Mouse (Mus musculus) fibroblast of lung, adult 2 months (primary cell): ENCODE data around the gene Pigb.

Experiments used
- DNase-seq: peaks from one replicate; pipeline ENCODE4 v3.0.0-alpha.2; 2011; ENCODE audit warnings: low read depth

Gene Pigb

DNA sequence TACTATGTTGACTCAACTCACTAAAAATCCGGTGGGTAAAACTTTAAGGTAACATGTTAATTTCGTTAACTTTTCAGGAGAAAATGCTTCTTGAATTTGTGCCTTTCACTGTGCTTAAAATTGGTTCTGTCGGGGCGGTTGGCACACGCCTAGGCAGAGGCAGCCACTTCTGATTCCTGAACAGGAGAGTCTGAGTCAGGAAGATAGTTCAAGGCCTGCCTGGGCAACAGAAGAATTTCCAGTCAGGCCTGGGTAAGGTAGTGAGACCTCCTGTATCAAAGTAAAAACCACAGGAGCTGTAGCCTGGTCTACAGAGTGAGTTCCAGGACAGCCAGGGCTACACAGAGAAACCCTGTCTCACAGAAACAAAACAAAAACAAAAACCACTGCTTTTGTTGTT is 47.6 kb downstream of the Pigb start:
- DNase-seq = no peak

DNA sequence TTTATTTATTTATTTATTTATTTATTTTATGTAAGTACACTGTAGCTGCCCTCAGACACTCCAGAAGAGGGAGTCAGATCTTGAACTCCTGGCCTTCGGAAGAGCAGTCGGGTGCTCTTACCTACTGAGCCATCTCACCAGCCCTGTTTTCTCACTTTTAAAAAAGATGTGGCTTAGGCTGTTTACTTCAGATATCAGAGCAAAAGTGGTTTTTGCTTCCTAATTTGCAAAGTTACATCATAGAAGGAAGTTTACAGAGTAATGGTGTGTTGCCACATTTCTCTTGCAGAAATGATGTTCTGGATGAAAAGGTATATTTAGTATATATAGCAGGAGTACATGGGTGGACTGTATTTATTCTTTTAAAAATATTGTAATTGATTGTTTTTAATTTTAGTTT is 48.8 kb downstream of the Pigb start:
- no peak for DNase-seq

DNA sequence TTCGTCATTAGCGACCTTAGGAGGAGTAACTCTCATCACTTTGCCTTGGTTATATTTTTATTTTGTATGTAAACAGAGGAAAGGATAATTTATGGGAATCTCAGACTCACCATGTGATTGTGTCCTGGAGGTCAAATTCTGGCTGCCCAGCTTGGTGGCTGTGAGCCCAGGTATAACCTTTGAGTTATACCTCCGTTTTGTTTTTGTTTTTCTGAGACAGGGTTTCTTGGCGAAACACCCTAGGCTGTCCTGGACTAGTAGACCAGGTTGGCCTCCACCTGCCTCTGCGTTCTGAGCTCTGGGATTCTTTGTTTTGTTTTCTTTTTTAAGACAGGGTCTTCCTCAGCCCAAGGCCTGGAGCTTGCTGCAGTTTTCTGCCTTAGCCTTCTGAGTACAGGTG is 51.5 kb downstream of the Pigb start:
- no peak for DNase-seq

DNA sequence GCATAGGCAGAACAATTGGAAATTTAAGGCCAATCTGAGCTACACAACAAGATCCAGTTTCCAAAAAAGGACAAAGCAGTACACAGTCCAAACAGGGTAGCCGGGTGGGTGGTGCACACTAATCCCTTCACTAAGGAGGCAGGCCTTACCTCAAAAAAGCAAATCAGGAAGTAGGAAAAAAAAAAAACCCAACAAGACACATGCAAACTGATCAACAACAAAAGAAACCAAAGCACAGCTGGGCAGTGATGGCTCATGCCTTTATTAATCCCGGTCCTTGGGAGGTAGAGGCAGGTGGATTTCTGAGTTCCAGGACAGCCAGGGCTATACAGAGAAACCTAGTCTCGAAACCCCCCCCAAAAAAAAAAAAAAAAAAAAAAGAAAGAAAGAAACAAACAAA is 52.5 kb downstream of the Pigb start:
- DNase-seq = no peak

DNA sequence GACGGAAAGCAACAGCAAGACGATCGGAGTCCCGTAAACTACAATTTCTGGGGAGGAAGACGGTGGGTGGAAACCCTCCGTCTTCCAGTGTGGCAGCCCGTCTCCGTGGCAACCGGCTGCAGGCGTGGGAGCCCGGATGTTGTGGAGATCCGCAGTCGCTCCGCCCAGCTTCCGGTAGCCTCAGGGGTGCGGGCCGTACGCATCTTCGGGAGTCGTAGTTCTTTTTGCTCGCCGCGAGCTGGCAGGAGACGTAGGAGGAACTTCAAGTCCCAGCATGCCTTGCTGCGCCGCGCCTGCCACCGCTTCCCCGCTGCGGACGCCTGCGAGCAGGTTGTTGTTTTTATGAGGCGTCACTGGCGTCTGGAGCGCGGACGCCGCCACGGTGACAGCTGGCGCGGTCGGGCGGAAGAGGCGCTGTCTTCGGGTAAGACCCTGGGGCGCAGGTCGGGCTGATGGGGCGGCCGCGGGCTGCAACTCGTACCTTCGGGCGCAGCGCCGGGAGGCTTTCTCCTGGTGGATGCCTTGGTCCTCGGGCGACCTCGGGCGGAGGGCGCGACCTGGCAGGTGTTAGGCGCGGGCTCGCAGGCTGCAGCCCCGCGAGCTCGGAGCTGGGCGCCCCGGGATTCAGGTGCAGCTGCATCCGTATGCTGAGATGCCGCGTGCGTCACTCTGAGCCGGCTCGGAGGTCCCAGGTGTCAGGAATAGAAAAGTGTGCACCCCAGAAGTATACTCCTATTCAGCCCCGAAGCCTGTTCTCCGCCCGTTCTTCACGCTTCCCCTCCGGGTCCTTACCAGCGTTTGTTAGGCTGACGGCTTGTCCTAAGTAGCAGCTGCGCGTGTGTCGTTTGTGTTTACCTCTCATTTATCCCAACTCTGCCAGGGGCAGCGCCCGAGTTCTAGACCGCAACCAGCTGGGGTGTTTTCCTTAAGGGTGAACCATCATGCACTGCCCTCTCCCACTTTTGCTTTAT is 54.6 kb downstream of the Pigb start, which contains the start of the genes Ccpg1os and Ccpg1:
TSS of gene Ccpg1os (minus strand) at position 133 of the 971 bp plus-strand sequence.
TSS of gene Ccpg1 (plus strand) at position 180 of the 971 bp plus-strand sequence.
- peak; percentile 96 for DNase-seq

DNA sequence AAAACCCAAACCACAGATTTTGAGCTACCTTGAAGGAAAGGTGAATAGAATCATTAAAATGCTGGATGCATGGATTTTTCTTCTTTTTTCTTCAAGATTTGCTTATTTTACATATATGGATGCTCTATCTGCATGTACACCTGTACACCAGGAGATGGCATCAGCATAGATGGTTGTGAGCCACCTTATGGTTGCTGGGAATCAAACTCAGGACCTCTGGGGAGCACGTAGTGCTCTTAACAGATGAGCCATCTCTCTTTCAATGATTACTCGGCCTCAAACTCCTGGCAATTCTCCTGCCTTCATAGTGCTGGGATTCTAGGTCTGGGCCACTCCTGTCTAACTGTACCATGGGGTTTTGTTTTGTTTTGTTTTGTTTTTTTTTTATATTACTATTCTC is 57.1 kb downstream of the Pigb start:
- no peak for DNase-seq

DNA sequence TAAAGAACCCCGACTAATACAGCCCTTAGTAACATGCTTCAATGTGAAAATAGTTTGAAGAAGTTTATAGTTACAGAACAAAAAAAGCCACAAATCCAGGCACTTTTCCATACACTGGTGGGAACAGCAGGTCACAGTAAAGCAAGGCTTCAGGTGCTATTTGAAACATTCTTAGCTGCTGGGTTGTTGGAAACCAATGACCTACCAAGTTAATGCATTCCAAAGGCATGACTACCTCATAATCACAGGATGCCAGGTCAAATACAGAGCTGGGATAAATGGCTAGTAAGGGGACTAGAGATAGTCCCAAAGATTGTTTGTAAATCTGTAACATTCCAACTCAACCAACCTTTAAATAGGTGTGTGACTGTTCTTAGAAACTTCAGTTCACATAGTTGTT is 64.9 kb downstream of the Pigb start:
- no peak for DNase-seq

DNA sequence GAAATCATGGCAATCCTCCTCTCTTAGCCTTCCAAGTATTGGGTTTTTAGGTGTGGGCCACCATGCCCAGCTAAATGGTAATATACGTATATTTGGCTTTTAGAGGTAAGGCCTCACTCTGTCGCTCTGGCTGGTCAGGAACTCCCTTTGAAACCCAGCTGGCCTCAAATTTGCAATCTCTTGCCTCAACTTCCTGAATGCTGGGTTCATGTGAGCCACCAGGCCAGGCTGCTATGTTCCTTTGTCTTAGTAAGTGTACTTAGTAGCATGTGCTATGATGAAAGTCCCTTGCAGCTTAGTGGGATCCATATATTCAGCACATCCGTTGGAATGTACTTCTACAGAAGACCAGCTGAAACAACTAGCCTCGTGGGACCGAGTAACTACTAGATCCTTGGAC is 65.4 kb downstream of the Pigb start:
- DNase-seq = no peak

DNA sequence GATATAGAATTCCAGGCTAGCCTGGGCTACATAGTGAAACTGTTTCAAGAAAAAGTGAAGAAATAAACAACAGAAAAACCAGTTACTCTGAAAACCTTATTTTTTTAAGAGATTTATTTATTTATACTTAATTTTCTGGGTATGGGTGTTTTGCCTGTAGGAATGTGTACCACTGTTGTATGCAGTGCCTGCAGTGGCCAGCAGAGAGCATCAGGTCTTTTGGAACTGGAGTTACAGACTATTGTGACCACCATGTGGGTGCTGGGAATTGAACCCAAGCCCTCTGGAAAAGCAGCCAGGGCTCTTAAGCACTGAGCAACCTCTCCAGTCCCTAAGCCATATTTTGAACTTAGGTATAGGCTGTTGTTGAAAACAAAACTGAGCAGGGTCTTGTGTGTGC is 67.2 kb downstream of the Pigb start:
- no peak for DNase-seq

DNA sequence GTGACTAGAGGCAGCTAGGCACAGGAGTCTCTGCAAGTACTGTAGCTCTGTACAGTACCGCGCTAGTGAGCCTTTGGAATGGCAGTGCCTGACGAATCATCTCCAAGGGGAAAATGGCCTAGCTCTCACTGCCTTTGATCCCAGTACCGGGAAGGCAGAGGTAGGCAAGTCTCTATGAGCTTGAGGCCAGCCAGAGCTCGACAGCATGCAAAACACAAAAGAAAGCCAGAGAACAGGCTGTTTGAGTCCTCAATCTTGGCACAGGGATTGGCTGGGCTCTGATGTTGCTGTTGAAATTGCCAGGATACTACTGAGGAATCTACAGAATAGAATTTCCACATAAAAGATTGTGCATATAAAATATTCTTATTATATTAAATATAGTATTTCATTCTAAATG is 67.7 kb downstream of the Pigb start:
- no peak for DNase-seq

DNA sequence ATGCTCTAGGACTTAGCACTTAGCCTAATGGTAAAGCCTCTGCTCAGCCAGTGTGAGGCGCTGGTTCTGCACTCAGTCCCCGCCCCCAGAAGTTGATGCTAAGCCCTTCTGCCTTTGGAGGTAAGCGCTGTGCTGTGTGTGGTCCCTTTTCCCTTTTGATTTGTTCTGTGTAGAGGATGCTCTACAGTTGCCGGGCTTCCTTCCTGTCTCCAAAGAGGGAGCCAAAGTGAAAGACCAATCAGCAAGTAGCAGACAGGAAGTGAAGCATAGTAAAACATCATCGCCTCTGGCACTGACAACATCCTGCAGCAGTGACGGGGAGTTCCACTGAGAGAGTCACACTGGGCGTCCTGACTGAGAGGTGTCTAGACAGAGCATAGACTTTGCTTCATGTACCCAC is 70.3 kb downstream of the Pigb start:
- DNase-seq = no peak

DNA sequence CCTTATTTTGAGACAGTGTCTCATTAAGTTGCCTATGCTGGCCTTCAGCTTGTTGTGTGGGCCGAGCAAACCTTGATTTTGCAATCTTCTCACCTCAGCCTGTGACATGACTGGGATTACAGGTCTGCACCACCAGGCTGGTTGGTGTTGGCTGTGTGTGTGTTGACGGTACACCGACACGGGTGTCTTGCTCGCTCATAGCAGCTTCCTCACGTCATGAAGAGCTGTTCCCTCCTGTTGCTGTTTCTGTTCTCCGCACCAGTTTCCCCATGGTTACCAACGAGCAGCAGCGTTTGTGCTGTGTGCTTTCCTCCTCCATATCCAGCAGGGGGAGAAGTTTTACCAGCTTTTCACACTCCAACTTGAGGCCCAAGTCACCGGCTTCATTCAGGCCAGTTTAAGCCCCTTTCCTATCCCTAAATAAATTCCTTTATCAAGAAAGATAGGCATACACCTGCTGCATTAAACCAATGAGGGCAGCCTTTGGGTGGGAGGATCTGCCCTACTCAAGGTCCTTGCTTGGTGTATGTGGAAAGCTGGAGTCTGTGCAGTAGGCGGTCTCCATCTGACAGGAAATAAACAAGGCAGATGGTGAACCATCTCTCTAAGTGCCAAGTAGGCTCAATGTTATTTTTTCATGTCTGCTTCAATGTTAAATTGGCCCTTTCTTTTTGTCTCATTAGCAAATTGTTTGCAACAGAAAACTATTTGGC is 71.7 kb downstream of the Pigb start:
- peak; percentile 35 for DNase-seq

DNA sequence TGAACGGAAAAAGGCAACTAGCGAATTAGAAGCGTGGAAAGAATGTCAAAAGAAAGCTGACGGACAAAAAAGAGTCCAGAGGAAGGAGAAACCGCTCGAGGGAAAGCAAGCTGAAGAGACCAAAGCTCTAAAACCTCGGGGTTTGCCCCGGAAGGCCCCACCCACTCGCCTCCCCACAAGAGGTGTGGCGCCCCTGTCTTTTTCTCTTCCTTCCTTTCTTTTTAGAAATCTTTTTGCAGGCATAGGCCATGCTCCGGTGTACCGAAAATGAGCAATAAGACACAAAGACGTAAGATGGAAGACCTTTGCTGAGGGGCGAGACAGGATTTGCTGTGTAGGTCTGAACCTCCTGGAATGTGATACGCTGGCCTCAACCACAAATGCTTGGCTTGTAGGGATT is 78.2 kb downstream of the Pigb start:
- DNase-seq = no peak

DNA sequence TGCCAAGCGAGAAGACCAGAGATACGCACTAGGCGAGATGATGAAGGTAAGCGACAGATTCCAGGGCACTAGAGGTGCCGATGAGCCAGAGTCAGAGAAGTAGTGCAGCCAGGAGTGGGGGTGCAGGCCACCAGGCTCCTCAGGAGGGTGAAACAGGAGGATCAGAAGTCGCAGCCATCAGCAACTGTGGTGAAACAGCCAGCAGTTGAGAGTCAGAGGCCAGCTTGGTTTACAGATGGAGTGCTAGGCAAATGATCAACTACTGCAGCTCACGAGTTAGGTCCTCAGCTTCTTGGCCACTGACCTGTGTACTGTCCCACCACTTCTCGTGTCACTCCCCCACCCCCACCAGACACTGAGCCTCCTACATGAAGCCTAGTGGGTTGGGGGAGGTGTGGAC is 78.8 kb downstream of the Pigb start:
- DNase-seq = no peak

DNA sequence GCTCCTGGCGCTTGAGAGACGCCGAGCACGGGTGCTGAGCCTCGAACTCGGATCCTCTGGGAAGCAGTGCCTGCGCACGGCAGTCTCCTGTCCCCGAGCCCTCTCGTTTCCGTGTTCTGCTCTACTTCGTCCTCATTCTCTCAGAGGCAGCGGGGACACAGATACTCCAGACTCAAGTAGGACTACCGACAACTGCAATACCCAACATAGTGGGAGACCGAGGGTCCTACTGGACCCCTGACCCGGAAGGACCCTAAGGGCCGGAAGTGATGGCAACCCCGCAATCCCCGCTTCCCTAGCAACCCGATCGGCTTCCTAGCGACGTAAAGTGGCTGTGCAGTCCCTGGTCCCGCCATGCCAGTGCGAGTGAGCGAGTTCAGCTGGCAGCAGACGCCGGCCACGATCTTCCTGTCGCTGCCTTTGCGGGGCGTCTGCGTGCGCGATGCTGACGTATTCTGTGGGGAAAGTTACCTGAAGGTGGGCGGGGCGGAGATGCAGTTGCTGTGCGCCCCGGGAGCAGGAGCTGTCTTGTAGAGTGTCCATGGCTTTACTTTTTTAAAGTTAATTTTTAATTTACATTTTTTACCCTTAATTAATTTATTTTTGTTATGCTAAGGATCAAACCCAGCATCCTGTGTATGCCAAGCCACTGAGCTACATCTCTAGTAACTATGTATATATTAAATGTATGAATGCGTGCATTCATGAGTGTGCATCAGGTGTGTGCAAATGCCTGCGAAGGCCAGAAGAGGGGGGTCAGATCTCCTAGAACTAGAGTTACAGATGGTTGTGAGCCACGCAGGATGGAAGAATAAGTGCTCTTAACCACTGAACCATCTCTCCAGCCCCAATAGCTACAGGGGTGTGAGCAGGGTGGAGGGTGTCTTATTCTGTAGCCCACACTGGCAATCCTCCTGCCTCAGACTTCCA is 81.4 kb downstream of the Pigb start, which contains the start of the genes Dyx1c1 and Gm44503:
TSS of gene Dyx1c1 (plus strand) at position 265 of the 930 bp plus-strand sequence.
TSS of gene Gm44503 (plus strand) at position 332 of the 930 bp plus-strand sequence.
- DNase-seq = peak; percentile 39
